Mouse (Mus musculus) embryonic fibroblast, embryonic 13.5 days (primary cell): ENCODE results near the gene Ntrk1.

Experiments
- CTCF ChIP-seq: IDR thresholded peaks from 2 replicates; pipeline ENCODE4 v1.5.1; 2011; ENCODE audit warnings: mild to moderate bottlenecking, control low read depth, low read length, moderate library complexity, borderline replicate concordance; ENCODE audit not compliant: insufficient read depth
- POLR2A ChIP-seq: IDR thresholded peaks from 2 replicates; pipeline ENCODE4 v1.6.1; 2011; ENCODE audit warnings: low read depth, mild to moderate bottlenecking, control low read depth, low read length, moderate library complexity

GRCm38 (mm10) chr3:87832109-87832859, 37.3 kb upstream of the Ntrk1 start:
- no peak for TF ChIP-seq POLR2A
- TF ChIP-seq CTCF = no peak
